Mouse (Mus musculus): ENCODE data around the gene Slc35f3. TPM values are rescaled to one million over a fixed set of nuclear protein-coding genes. Genes with fewer than 3 reads are reported as not detected.

Slc35f3 gene
- polyA plus RNA-seq, 1 experiment = not detected

DNA sequence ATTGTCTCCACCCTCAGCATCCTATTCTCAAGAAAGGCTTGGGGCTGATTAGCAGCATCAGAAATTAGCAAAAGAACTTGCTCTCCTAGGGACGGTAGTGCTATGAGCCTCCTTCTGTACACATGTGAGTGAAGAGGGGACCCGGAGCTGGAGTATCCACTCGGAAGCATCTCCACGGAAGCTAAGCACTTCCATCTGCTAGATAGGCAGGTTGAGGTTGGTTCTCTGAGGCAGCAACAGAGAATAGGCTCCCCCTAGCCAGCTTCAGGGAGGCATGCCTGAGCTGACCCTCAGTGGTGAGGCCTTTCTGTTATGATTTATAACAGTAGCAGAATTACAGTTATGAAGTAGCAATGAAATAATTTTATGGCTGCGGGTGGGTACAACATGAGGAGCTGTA, 2.0 kb downstream of the Slc35f3 start:
- no peak overlapping the region for H3K27ac ChIP-seq (replicated peaks; ENCODE audit: low read depth, low read length)
- H3K4me1 ChIP-seq (ENCODE audit: control insufficient read depth, insufficient read depth, insufficient read length, low read length) = no peaks in the 10 kb centered on the region
- no peak overlapping the region for H3K4me3 ChIP-seq (ENCODE audit: insufficient read depth, low read depth, low read length)

DNA sequence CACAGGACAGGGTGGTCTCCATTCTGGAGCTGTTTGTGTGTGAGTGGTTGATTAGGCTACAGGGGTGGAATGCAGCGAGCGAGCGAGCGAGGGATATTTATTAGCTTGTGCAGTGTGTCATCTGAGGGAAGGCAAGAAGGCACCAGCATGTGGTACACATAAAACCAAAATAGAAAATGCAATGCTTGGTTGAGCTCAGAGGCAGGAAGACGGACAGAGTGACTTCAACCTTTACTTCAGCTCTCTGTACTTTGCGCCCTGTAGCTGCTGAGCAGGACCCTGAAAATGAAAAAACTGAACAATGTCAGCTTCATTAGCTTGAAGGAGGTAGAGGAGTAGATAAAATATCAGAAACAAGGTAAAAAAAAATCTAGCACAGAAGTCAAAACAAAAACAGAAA, 3.2 kb downstream of the Slc35f3 start:
- no peak overlapping the region for H3K27ac ChIP-seq (replicated peaks; ENCODE audit: low read depth, low read length)
- no peak overlapping the region for H3K4me3 ChIP-seq (ENCODE audit: insufficient read depth, low read depth, low read length)
- H3K4me1 ChIP-seq (ENCODE audit: control insufficient read depth, insufficient read depth, insufficient read length, low read length) = no peaks in the 10 kb centered on the region

DNA sequence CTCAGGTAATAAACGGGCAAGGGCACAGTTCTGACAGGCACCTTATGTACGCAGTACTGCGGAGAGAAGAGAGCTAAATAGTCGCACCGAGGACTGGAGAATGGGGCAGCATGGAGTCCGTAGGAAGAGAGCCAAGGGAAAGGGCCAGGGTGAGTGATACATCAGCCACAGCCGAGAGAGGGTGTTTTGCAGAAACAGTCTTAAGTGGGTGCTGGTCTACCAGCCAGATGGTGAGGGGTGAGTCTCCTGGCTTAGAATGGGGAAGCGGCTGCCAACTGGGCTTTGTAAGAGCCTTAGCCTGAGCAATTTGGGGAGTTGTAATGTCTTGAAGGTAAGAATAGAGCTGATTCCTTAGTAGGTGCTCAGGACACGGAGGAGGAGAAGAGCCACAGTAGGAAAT, 8.8 kb downstream of the Slc35f3 start:
- H3K27ac ChIP-seq (replicated peaks; ENCODE audit: low read depth, low read length) = no peak overlapping the region
- H3K4me3 ChIP-seq (ENCODE audit: insufficient read depth, low read depth, low read length) = no peak overlapping the region
- H3K4me1 ChIP-seq (ENCODE audit: control insufficient read depth, insufficient read depth, insufficient read length, low read length) = no peaks in the 10 kb centered on the region

DNA sequence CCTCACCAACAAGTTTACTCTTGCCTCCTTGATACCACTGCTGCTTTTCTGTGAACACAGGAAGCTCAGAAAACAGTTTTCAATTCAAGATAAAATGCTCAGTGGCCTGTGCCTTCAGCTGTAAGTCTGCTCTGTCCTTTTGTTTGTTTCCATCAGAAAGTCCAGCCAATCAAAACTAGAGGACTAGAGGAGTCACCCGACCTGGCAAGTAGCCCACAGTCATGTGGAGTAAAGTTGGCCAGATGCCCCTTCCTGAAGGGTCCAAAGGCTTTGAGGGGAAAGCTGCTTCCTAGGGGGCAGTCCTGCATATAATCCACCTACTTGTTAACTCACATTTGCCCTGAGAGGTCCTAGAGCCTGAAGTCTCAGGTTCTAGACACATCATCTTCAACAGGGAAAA, 10.7 kb downstream of the Slc35f3 start:
- Histone ChIP-seq H3K4me3 (ENCODE audit: insufficient read depth, low read depth, low read length) (no peak overlapping the region), H3K27ac (replicated peaks; ENCODE audit: low read depth, low read length) (no peak overlapping the region), H3K4me1 (ENCODE audit: control insufficient read depth, insufficient read depth, insufficient read length, low read length) (no peaks in the 10 kb centered on the region)

DNA sequence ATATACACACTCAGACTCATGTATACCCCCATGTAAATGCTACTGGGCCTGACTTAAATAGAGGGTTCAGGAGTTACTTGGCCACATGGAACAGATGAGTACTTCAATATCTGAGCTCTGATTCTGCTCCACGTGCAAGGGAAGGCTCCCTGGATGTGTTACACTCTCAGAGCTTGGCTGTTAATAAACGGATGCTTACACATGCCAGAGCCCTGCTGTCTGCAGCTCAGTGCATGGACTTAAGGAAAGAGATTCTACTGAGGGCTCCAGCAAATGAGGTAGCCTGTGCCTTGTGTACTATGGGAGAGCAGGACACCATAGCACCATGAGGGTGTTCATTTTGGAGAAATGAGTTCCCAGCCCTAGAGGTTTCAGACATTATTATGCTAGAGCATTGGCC, 26.6 kb downstream of the Slc35f3 start:
- Histone ChIP-seq H3K4me1 (ENCODE audit: control insufficient read depth, insufficient read depth, insufficient read length, low read length) (no peaks in the 10 kb centered on the region), H3K27ac (replicated peaks; ENCODE audit: low read depth, low read length) (no peak overlapping the region), H3K4me3 (ENCODE audit: insufficient read depth, low read depth, low read length) (no peak overlapping the region)

DNA sequence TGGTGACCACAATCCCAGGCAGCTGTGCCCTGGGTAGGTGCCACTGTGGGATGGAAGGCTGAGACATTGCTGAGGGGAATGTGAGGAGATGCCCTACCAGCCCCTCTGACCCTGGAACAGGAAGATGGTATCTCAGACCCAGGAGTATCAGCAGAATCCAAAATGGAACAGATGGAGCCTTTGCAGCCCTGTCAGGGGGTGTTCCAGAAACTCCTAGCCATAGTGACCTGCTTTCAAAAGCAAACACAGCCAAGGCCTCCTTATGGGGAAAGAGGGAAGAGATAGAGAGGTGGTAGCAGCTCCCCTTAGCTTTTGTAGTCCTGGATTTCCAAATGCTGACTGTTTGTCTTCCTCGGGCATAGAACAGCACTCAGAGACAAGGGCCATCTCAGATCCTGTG, 27.8 kb downstream of the Slc35f3 start:
- no peak overlapping the region for H3K4me3 ChIP-seq (ENCODE audit: insufficient read depth, low read depth, low read length)
- H3K27ac ChIP-seq (replicated peaks; ENCODE audit: low read depth, low read length) = no peak overlapping the region
- no peaks in the 10 kb centered on the region for H3K4me1 ChIP-seq (ENCODE audit: control insufficient read depth, insufficient read depth, insufficient read length, low read length)

DNA sequence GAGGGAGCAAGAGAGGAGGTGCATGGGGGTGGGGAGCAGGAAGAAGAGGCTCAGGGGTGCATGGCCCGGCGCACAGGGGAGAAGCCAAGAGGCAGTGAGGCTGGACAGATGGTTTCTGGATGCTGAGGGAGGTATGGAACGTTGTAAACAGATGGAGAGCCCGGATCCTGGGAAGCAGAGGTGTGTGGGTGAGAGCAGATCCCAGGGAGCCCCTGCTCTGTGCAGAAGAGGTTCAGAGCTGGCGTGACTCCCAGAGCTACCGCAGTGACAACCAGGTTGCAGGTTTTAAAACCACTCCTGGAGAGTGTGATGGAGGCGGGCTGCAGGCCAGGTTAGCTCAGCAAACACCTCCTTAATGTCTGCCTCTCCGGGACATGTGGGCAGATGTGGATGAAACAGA, 28.4 kb downstream of the Slc35f3 start:
- H3K4me1 ChIP-seq (ENCODE audit: control insufficient read depth, insufficient read depth, insufficient read length, low read length) = no peaks in the 10 kb centered on the region
- no peak overlapping the region for H3K4me3 ChIP-seq (ENCODE audit: insufficient read depth, low read depth, low read length)
- no peak overlapping the region for H3K27ac ChIP-seq (replicated peaks; ENCODE audit: low read depth, low read length)

DNA sequence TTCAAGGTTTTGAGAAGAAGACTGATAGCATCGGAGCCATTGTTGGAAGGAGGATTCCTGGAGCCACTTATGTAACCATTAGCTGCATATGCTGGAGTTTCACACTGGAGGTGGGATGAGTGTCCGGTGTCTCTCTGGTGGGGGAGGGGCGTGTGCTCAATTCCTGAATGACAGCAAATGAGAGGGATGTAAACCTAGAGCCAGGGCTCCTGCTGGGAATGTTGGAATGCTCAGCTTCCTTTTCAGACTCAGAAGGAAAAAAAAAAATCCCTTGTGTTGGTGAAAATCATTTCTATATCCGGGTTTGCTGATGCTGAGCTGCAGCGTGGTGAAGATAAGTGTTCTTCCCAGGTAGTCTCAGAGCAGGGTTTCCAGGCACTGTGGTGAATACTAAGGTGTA, 29.4 kb downstream of the Slc35f3 start:
- H3K4me1 ChIP-seq (ENCODE audit: control insufficient read depth, insufficient read depth, insufficient read length, low read length) = no peaks in the 10 kb centered on the region
- no peak overlapping the region for H3K27ac ChIP-seq (replicated peaks; ENCODE audit: low read depth, low read length)

DNA sequence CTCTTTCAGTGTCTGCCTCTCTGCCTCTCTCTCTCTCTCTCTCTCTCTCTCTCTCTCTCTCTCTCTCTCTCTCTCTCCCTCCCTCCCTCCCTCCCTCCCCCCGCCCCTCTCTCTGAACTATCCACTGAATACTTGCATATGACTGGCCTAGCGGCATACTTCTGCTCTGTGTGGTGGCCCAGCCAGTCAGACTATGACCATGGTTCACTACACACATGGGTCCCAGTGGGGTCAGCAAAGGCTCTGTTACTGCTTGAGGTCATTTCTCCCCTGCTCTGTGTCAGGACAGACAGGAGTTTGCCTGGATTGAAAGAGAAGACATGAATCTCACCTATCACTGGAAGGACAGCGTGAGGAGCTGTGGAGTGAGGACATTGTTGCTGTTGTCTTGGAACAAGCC, 40.5 kb downstream of the Slc35f3 start:
- no peak overlapping the region for H3K27ac ChIP-seq (replicated peaks; ENCODE audit: low read depth, low read length)
- no peak overlapping the region for H3K4me3 ChIP-seq (ENCODE audit: insufficient read depth, low read depth, low read length)
- H3K4me1 ChIP-seq (ENCODE audit: control insufficient read depth, insufficient read depth, insufficient read length, low read length) = no peaks in the 10 kb centered on the region

More for the DNA sequence above, 29.4 kb downstream of the Slc35f3 start:
- H3K4me3 ChIP-seq (ENCODE audit: insufficient read depth, low read depth, low read length) = no peak overlapping the region

DNA sequence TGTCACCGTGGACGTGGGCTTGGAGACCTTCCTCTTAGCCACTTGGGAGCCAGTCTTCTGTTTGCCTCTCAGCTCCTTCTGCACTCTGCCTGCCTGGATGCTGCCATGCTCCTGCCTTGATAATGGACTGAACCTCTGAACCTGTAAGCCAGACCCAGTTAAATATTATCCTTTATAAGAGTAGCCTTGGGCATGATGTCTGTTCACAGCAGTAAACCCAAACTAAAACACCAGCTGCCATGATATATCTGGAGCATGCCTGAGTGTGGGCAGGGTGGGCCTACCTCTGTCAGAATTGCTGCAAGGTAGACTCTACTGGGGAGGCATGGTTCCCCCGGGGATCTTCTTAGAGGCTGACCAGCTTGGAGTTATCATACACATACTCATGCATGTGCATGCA, 41.0 kb downstream of the Slc35f3 start:
- H3K27ac ChIP-seq (replicated peaks; ENCODE audit: low read depth, low read length) = no peak overlapping the region
- no peaks in the 10 kb centered on the region for H3K4me1 ChIP-seq (ENCODE audit: control insufficient read depth, insufficient read depth, insufficient read length, low read length)

DNA sequence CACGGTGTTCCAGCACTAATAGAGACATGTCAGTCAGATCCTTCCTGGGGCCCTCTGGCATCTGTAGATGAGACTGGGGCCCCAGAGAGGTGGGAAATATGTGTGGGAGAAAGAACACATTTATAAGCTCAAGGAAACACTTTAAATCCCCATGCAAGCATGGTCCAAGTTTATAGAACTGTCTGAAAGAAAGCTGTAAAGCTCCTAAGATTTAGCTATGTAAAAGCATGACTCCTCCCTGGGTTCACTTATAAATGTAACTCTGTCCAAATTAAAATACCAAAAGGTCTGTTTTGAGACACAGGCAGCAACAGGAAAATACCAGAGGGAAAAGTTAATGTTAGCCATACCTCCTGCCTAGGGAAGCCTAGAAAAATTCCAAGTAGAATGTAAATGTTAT, 42.8 kb downstream of the Slc35f3 start:
- no peak overlapping the region for H3K27ac ChIP-seq (replicated peaks; ENCODE audit: low read depth, low read length)
- H3K4me3 ChIP-seq (ENCODE audit: insufficient read depth, low read depth, low read length) = no peak overlapping the region
- H3K4me1 ChIP-seq (ENCODE audit: control insufficient read depth, insufficient read depth, insufficient read length, low read length) = no peaks in the 10 kb centered on the region

More for the DNA sequence above, 41.0 kb downstream of the Slc35f3 start:
- no peak overlapping the region for H3K4me3 ChIP-seq (ENCODE audit: insufficient read depth, low read depth, low read length)

DNA sequence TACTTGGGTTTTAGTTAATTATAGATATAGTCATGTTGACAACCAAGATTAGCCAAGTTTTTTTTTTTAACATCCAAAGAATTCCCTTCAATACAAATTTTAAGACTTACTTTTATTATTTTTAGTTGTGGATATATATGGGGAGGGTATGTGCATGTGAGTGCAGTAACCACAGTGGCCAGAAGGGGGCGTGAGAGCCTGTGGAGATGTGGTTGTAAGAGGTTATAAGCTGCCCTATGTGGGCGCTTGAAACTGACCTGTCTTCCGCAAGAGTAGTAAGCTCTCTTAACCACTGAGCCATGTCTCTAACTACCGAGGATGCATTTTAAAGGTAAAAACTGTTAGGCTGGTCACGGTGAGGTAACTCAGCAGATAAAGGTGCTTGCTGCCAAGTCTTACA, 45.1 kb downstream of the Slc35f3 start:
- no peak overlapping the region for H3K27ac ChIP-seq (replicated peaks; ENCODE audit: low read depth, low read length)
- H3K4me1 ChIP-seq (ENCODE audit: control insufficient read depth, insufficient read depth, insufficient read length, low read length) = no peaks in the 10 kb centered on the region
- H3K4me3 ChIP-seq (ENCODE audit: insufficient read depth, low read depth, low read length) = no peak overlapping the region

DNA sequence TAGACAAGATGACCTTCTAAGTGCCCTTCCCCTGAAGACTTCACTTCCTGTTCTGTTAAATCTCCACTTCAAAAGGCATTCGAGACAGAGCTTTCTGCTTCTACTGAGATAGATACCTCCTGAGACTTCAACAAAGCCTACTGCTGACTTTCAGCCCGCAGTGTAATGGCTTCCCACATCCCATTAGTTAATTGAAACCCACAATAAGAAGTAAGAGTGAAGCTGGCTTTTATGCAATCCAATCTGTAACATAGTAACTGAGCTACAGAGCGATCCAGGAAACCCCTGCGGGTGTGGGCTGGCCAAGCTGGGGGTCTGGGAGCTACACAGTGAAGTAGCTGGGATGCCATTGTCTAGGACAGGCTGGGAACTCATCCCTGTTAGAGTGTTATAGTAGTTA, 46.7 kb downstream of the Slc35f3 start:
- Histone ChIP-seq H3K27ac (replicated peaks; ENCODE audit: low read depth, low read length) (no peak overlapping the region), H3K4me1 (ENCODE audit: control insufficient read depth, insufficient read depth, insufficient read length, low read length) (no peaks in the 10 kb centered on the region), H3K4me3 (ENCODE audit: insufficient read depth, low read depth, low read length) (no peak overlapping the region)

DNA sequence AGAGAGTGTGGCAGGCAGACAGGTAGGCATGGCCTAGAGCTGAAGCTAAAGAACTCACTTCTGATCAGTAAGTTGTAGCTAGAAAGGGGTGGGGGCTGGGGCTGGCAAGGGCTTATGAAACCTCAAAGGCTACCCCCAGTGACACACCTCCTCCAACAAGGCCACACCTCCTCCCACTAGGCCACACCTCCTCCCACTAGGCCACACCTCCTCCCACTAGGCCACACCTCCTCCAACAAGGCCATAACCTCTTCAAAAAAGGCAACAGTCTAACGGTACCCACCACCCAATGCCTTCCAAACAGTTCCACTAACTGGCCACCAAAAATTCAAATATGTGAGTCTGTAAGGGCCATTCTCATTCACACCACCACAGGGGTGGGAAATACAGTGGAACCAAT, 54.9 kb downstream of the Slc35f3 start:
- no peak overlapping the region for H3K27ac ChIP-seq (replicated peaks; ENCODE audit: low read depth, low read length)

DNA sequence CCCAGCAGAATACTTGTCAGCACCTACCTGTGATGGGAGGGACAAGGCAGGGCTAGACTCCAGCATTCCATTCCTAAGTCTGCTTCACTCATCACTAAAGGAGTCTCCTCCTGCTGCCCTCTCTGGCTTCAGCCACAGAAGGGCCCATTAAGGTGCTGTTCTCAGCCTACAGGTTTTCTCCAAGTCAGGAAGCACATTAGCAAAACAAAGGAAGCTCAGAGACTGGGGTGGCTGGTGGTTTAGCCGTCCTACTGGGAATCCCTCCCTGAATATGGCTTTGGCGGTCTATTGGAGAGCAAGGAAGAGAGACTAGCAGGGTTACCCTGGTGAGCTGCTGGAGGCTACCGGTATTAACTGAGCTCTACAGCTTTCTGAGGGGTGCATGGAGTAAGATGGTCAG, 59.6 kb downstream of the Slc35f3 start:
- H3K4me1 ChIP-seq (ENCODE audit: control insufficient read depth, insufficient read depth, insufficient read length, low read length) = no peaks in the 10 kb centered on the region
- H3K27ac ChIP-seq (replicated peaks; ENCODE audit: low read depth, low read length) = no peak overlapping the region

More for the DNA sequence above, 54.9 kb downstream of the Slc35f3 start:
- no peaks in the 10 kb centered on the region for H3K4me1 ChIP-seq (ENCODE audit: control insufficient read depth, insufficient read depth, insufficient read length, low read length)
- H3K4me3 ChIP-seq (ENCODE audit: insufficient read depth, low read depth, low read length) = no peak overlapping the region

DNA sequence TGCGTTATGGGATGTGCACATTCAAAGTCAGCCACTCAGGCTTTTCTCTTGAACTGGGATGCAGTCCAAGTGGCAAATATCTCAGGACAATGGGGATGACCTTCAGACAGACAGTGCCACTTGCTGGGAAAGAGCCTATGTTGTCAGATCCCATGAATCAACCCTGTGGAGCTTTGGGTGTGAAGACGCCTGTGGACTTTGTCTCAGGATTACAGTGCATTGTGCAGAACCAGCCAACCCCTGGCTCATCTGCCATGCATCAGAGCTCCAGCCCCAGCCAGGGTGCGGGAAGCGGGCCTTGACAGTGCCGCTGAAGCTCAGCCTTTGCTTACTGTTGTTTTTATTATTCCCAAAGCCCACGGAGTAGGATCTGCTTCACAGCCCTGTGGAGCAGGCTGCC, 60.9 kb downstream of the Slc35f3 start:
- Histone ChIP-seq H3K4me3 (ENCODE audit: insufficient read depth, low read depth, low read length) (no peak overlapping the region), H3K4me1 (ENCODE audit: control insufficient read depth, insufficient read depth, insufficient read length, low read length) (no peaks in the 10 kb centered on the region), H3K27ac (replicated peaks; ENCODE audit: low read depth, low read length) (no peak overlapping the region)

More for the DNA sequence above, 59.6 kb downstream of the Slc35f3 start:
- no peak overlapping the region for H3K4me3 ChIP-seq (ENCODE audit: insufficient read depth, low read depth, low read length)

DNA sequence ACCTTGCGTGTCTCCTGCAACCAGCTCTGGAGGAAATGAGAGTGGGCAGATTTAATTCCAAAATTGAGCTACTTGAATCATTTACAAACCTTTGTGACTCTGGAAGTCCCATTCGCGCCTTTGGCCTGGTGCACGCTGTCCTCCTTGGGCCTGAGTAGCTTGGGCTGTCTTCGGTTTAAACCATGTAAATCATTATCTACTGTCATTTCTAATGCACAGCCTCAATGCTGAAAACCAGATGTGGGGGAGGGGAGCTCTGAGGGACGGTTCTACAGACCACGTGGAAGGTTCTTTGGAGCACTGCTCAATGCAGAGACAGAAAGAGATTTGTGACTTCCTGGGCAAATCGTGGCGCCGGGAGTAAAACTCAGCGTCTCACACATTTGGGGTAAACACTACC, 61.7 kb downstream of the Slc35f3 start:
- Histone ChIP-seq H3K27ac (replicated peaks; ENCODE audit: low read depth, low read length) (no peak overlapping the region), H3K4me1 (ENCODE audit: control insufficient read depth, insufficient read depth, insufficient read length, low read length) (no peaks in the 10 kb centered on the region), H3K4me3 (ENCODE audit: insufficient read depth, low read depth, low read length) (no peak overlapping the region)

Measured in brown adipose tissue, adult 24 weeks (tissue).